Mouse (Mus musculus) hindbrain, embryonic 11.5 days (tissue): ENCODE results near the gene Clptm1. TPM values are rescaled to one million over a fixed set of nuclear protein-coding genes. Genes with fewer than 3 reads are reported as not detected.
"Not testable (repeated sequence)": the region's sequence is repeated elsewhere in the genome, so short reads cannot be mapped to it uniquely, and the experiment has no call there.

Experiments used
- ATAC-seq: fragments of 200-750 bp; cut with Nextera tagmentation; 2 replicates; pipeline ENCODE4 v1.8.0; 2017; ENCODE audit warnings: mild to moderate bottlenecking, moderate TSS enrichment, moderate library complexity; ENCODE audit not compliant: low FRiP score
- DNase-seq: peaks from one replicate; pipeline ENCODE4 v3.0.0-alpha.2; 2015; ENCODE audit warnings: low spot score
- H3K27ac ChIP-seq: fragments of 300-500 bp; sonication (generic); 2 replicates; pipeline ENCODE4 v1.5.1; 2014; ENCODE audit warnings: mild to moderate bottlenecking, low read depth, low read length
- H3K27me3 ChIP-seq: fragments of 300-500 bp; sonication (generic); 2 replicates; pipeline ENCODE4 v1.6.1; 2014; ENCODE audit warnings: mild to moderate bottlenecking, low read length, moderate library complexity, mixed read lengths; ENCODE audit not compliant: control insufficient read depth, insufficient read depth
- H3K36me3 ChIP-seq: fragments of 300-500 bp; sonication (generic); 2 replicates; pipeline ENCODE4 v1.6.1; 2014; ENCODE audit warnings: mild to moderate bottlenecking, low read length, moderate library complexity, mixed read lengths; ENCODE audit not compliant: control insufficient read depth, insufficient read depth
- H3K4me1 ChIP-seq: fragments of 300-500 bp; sonication (generic); replicated peaks from 2 replicates; pipeline ENCODE4 v1.6.1; 2014; ENCODE audit warnings: low read length, mixed read lengths; ENCODE audit not compliant: control insufficient read depth, insufficient read depth
- H3K4me2 ChIP-seq: fragments of 300-500 bp; sonication (generic); replicated peaks from 2 replicates; pipeline ENCODE4 v1.6.1; 2014; ENCODE audit warnings: mild to moderate bottlenecking, low read depth, low read length
- H3K4me3 ChIP-seq: fragments of 300-500 bp; sonication (generic); 2 replicates; pipeline ENCODE4 v1.5.1; 2014; ENCODE audit warnings: low read depth, low read length
- H3K9ac ChIP-seq: fragments of 300-500 bp; sonication (generic); 2 replicates; pipeline ENCODE4 v1.6.1; 2014; ENCODE audit warnings: low read depth, low read length
- H3K9me3 ChIP-seq: fragments of 300-500 bp; sonication (generic); 2 replicates; pipeline ENCODE4 v1.6.1; 2016; ENCODE audit warnings: low read length; ENCODE audit not compliant: control insufficient read depth
- WGBS: fragments of 180-500 bp; shearing (Covaris S2); extraction: QIAGEN DNeasy Blood & Tissue Kit; methylation state at CpG from one replicate; pipeline ENCODE4 v1.1.7; 2014; 5-methylcytosine and 5-hydroxymethylcytosine counted together
- polyA plus RNA-seq: library from polyadenylated mRNA; unstranded; fragments of >200 nt; fragmentation: Nextera tagmentation; extraction: Ambion mirVana; gene quantifications from 2 replicates; pipeline ENCODE4 v1.2.1, GENCODE M21; 2014

Clptm1 gene
- polyA plus RNA-seq, 1 experiment from 2014 or later, result 86.2 TPM

DNA sequence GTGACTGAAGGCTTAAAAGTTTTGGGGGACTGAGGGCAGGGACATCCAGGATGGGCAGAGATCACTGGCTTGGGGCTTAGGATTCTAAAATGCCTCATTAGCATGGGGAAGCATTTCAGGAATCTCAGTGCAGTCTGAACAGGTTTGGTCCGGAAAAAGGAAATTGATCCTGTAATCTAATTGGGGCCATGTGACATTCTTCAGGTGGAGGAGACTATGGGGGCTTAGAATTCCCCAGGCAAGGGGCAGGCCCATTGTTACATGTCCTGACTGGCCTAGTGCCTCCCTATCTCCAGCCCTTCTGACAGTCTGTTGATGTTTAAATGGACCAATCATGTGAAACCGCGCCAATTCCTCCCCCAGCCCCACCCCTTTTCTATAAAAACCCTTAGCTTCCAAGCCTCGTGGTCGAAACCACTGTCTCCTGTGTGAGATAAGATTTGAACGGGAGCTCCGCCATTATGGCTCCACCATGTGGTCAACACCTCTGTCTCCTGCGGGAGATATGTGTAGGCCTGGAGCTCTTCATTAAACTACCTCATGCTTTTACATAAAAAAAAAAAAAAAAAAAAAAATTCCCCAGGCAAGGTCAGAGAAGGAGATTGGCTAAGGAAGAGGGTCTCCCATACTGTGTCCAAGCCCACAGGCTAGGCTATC lies 22.2 kb upstream of the Clptm1 start:
- not testable (repeated sequence) for H3K36me3 ChIP-seq, DNase-seq, H3K9ac ChIP-seq, ATAC-seq, H3K4me2 ChIP-seq, H3K4me3 ChIP-seq, H3K27ac ChIP-seq, H3K27me3 ChIP-seq, H3K4me1 ChIP-seq, H3K9me3 ChIP-seq
- WGBS, result 77% methylated on average over 8 of the region's 8 CpGs

DNA sequence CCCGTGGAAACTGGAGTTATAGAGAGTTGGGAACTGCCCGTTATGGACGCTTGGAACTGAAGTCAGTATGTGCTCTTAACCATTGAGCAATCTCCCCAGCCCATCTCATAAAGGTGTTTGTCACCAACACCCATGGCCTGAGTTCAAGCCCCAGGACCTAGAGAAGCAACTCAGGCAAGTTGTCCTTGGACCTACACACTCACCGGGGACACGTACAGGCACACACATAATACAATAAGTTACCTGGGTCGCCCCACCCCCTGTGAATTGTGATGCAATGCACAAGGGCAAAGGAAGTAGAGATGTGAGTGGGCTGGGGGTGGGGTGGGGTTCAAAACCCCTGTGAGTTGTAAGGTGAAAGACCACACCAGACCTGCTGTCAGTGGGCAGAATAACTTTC lies 21.7 kb upstream of the Clptm1 start:
- no peak for DNase-seq
- Histone ChIP-seq H3K27me3 (no peaks in the 10 kb centered on the region), H3K9me3 (no peaks in the 10 kb centered on the region), H3K4me3 (no peak overlapping the region), H3K27ac (no peak overlapping the region), H3K9ac (no peak overlapping the region), H3K4me1 (no peaks in the 10 kb centered on the region), H3K36me3 (no peaks in the 10 kb centered on the region), H3K4me2 (no peak overlapping the region)
- ATAC-seq, result no peak
- WGBS, result 90% methylated on average over 6 of the region's 6 CpGs

DNA sequence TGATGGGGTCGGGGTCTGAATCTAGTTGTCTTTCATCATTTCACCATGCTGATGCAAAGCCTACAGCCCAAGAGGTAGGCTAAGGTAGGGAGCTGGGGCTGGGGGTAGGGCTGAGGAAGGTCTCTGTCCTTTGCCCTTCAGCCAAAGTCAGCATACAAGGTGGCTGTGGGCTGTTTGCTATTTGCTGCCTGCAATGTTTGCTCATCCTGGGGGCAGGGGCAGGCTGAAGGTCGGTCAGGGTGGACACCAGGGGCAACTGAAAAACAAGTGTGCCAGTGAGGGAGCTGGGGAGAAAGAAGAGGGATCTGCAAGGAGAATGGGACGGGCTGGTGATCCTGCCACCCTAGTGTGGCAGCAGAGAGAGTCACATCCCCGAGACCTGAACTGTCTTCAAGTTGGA lies 20.5 kb upstream of the Clptm1 start:
- Histone ChIP-seq H3K27ac (no peak overlapping the region), H3K9ac (no peak overlapping the region), H3K4me3 (no peak overlapping the region), H3K4me1 (no peaks in the 10 kb centered on the region), H3K36me3 (no peaks in the 10 kb centered on the region), H3K4me2 (no peak overlapping the region), H3K9me3 (no peaks in the 10 kb centered on the region), H3K27me3 (no peaks in the 10 kb centered on the region)
- DNase-seq, result no peak
- WGBS, result 63% methylated on average over 4 of the region's 4 CpGs
- no peak for ATAC-seq

DNA sequence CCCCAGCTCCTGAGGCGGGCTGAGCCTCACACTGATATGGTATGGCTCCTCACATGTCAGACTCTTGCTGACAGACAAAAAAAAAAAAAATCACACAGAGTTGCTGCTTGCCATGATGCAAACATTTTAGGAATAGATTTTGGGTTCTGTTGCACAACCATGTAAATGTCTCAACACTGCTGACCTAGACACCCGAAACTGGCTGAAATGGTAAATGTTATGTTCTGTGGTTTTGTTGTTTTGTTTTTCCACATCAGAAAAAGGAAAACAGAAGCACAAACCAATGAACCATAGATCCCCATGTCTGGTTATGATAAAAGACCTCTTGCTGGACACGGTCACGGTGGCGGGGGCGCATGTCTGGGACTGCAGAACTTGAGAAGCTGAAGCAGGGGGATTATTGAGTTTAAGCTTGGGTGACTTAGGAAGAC lies 19.0 kb upstream of the Clptm1 start:
- no peak for ATAC-seq
- H3K9me3 ChIP-seq, result no peaks in the 10 kb centered on the region
- no peaks in the 10 kb centered on the region for H3K36me3 ChIP-seq
- 83% methylated on average over 6 of the region's 6 CpGs for WGBS
- no peak overlapping the region for H3K4me3 ChIP-seq
- H3K4me2 ChIP-seq, result no peak overlapping the region
- H3K27ac ChIP-seq, result no peak overlapping the region
- no peak for DNase-seq
- no peaks in the 10 kb centered on the region for H3K4me1 ChIP-seq
- no peak overlapping the region for H3K9ac ChIP-seq
- H3K27me3 ChIP-seq, result no peaks in the 10 kb centered on the region

DNA sequence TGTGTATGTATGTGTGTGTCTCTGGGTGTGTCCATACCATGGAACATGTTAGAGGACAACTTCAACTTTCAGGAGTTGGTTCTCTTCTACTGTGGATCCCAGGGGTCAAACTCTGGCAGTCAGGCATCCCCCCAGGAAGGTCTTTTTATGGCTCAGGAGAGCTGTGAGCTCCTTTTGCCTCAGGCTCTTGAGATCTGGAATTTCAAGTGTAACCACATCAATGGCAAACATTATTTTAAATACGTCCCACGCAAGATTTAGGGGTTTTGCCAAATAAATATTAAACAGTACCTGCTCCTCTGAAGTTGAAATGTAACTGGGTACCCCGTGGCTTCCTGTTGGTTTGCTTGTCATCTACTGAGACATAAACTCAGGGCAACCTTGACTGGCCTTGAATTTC lies 18.1 kb upstream of the Clptm1 start:
- H3K4me3 ChIP-seq, result no peak overlapping the region
- no peak for DNase-seq
- H3K36me3 ChIP-seq, result no peaks in the 10 kb centered on the region
- no peak overlapping the region for H3K27ac ChIP-seq
- no peaks in the 10 kb centered on the region for H3K27me3 ChIP-seq
- no peak overlapping the region for H3K4me2 ChIP-seq
- H3K9ac ChIP-seq, result no peak overlapping the region
- no peaks in the 10 kb centered on the region for H3K4me1 ChIP-seq
- 87% methylated on average over 3 of the region's 3 CpGs for WGBS
- no peak for ATAC-seq
- H3K9me3 ChIP-seq, result no peaks in the 10 kb centered on the region

DNA sequence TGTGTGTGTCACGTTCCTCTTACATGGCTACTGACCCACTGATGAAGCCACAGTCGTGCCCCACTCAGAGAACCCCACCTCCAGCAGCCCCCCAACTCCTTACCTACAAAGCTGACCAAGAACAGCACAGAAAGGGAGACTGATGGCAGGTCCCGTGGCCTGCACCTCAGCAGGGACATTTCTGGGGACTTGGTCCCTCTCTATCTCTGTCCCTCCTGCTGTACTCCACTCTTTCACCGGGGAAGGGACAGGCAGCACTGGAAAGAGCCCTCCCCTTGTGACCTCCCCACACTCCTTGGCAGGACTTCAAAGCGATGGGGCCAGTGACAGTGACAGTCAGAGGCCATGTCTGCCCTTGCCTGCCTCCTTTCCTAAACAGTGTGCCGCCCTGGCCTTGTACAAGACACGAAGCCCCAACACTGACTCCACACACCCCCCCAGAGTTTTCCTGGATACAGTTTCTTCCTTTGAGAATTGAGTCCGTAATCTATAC lies 16.4 kb upstream of the Clptm1 start, which contains the start of the genes Gm44805 and Apoc4:
Gene Gm44805 (minus strand): TSS at position 222 of the 493 bp plus-strand sequence.
Gene Apoc4 (minus strand): TSS at position 278 of the 493 bp plus-strand sequence.
- ATAC-seq, result no peak
- Histone ChIP-seq H3K36me3 (no peaks in the 10 kb centered on the region), H3K9ac (no peak within 1 kb of the TSS), H3K4me3 (no peak within 1 kb of the TSS), H3K27me3 (no peaks in the 10 kb centered on the region), H3K4me1 (no peaks in the 10 kb centered on the region), H3K27ac (no peak within 1 kb of the TSS), H3K4me2 (no peak within 1 kb of the TSS), H3K9me3 (no peaks in the 10 kb centered on the region)
- WGBS, result 72% methylated on average over 8 of the region's 8 CpGs
- no peak for DNase-seq

DNA sequence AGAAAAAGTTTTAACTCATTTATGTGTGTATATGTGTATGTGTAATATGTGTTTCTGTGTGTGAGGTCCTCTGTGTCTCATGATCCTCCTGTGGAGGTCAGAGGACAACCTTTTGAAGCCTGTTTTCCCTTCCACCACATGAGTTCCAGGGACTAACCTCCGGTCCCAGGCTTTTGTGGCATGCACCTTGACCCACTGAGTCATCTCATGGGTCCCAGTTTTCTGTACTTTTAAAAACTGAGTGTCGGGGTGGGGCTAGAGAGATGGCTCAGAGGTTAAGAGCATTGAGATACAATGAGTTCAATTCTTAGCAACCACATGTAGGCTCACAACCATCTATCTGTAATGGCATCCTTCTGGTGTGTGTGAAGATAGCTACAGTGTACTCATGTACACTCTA lies 15.9 kb upstream of the Clptm1 start:
- H3K9ac ChIP-seq, result no peak overlapping the region
- no peaks in the 10 kb centered on the region for H3K36me3 ChIP-seq
- H3K9me3 ChIP-seq, result no peaks in the 10 kb centered on the region
- no peaks in the 10 kb centered on the region for H3K27me3 ChIP-seq
- H3K4me1 ChIP-seq, result no peaks in the 10 kb centered on the region
- H3K4me2 ChIP-seq, result no peak overlapping the region
- DNase-seq, result no peak
- no peak for ATAC-seq
- no peak overlapping the region for H3K4me3 ChIP-seq
- 80% methylated on average over 2 of the region's 2 CpGs for WGBS
- no peak overlapping the region for H3K27ac ChIP-seq

DNA sequence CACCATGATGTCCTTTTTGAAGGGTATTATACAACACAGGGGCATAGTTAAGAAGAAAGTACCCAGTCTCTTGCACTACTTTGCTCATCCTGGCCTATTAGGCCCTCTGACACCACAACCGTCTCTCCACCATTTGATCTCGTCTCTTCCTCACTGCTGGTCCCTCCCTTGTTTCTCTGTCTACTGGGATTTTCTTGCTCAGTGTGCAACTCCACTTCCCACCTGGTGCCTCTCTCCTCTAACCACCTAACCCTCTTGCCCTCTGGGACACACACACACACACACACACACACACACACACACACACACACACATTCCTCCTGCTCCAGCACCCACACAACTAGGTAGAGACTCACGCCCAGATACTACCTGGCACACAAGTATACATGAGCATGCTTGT lies 14.1 kb upstream of the Clptm1 start:
- Histone ChIP-seq H3K36me3 (no peaks in the 10 kb centered on the region), H3K27ac (no peak overlapping the region), H3K9me3 (no peaks in the 10 kb centered on the region), H3K4me1 (no peaks in the 10 kb centered on the region), H3K4me2 (no peak overlapping the region), H3K4me3 (no peak overlapping the region), H3K9ac (no peak overlapping the region), H3K27me3 (no peaks in the 10 kb centered on the region)
- ATAC-seq (no peak), DNase-seq (no peak)
- 92% methylated on average over 3 of the region's 3 CpGs for WGBS

DNA sequence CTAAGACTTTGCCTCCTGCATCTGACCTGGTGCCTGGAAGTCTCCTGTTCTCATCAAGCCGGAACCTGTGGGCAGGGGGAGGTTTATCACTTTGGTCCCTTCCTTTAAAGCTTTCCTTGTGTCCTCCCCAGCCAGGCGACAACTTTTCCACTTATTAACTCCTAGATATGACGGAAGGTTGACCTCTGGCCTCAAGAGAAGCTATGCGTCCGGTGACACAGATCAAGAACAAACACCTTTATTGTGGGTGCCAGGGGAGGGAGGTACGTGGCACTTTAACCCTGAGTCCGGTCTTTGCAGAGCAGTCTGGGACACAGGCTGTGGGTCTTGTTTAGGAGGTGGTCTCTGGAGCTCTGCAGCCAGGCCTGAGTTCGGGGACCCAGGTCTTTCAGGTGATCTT lies 13.0 kb upstream of the Clptm1 start, which contains the start of gene Apoc2:
Gene Apoc2 (minus strand): TSS at position 70 of the 400 bp plus-strand sequence.
- Histone ChIP-seq H3K9ac (no peak within 1 kb of the TSS), H3K4me3 (no peak within 1 kb of the TSS), H3K27me3 (no peaks in the 10 kb centered on the region), H3K4me1 (no peaks in the 10 kb centered on the region), H3K9me3 (no peaks in the 10 kb centered on the region), H3K4me2 (no peak within 1 kb of the TSS), H3K27ac (no peak within 1 kb of the TSS), H3K36me3 (no peaks in the 10 kb centered on the region)
- DNase-seq (no peak), ATAC-seq (no peak)
- WGBS, result 71% methylated on average over 8 of the region's 8 CpGs
